10 mouse cellular contexts compared by ENCODE assay signal in the genomic region with DNA sequence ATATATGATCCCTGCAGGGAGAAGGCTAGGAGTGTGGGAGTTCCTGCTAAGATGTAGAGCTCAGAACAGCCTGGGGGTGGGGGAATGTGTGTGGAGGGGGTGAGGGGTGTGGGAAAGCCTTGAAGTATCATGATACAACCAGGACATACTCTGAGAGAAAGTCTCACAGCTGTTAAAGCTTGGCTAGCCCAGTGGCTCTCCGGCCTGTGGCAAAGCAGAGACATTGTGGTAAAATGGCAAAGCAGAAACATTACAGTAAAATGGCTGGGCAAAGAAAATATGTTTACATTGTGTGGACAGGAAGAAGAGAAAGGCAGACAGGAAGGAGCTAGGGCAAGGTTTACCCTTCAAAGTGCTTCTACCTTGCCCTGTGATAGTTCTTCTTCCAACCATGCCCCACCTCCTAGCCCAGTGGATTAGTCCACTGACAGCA. TPM values are rescaled to one million over a fixed set of nuclear protein-coding genes. Genes with fewer than 3 reads are reported as not detected.
A peak's percentile ranks its signal among the peaks of the same experiment; 100 is the strongest.
DNase-seq lines count a peak whose midpoint lies in the region; ATAC-seq and TF ChIP-seq lines count a peak whose summit lies in the region.
"Had no signal": no experiment of that assay in that cellular context is flagged by ENCODE, and none has a peak within 500 bp of the region (broad histone marks: within the 10 kb centered on the region; RNA-seq: fewer than 3 reads in every experiment).

No protein-coding gene starts in this region.

- peak overlapping the region; percentile 91 for H3K27ac ChIP-seq in kidney, embryonic 15.5 days
- no peak overlapping the region for H3K27ac ChIP-seq in kidney, adult 2 months (ENCODE audit: insufficient read depth, low read depth, low read length)
- peak overlapping the region; percentile 31; the same call in 1 of the 2 replicates for H3K27ac ChIP-seq in intestine, embryonic 16.5 days (ENCODE audit: low read length)

- H3K27me3 ChIP-seq in kidney, embryonic 15.5 days, result no peaks in the 10 kb centered on the region
- no peaks in the 10 kb centered on the region for H3K27me3 ChIP-seq in kidney, adult 2 months (replicated peaks; ENCODE audit: control insufficient read depth, insufficient read depth, low read length)
- no peaks in the 10 kb centered on the region for H3K27me3 ChIP-seq in intestine, embryonic 16.5 days (replicated peaks; ENCODE audit: control insufficient read depth, insufficient read depth, low read length)

- H3K36me3 ChIP-seq in kidney, embryonic 15.5 days, result no peaks in the 10 kb centered on the region
- no peaks in the 10 kb centered on the region for H3K36me3 ChIP-seq in kidney, adult 2 months (ENCODE audit: control insufficient read depth, insufficient read depth, low read length)
- no peaks in the 10 kb centered on the region for H3K36me3 ChIP-seq in intestine, embryonic 16.5 days (ENCODE audit: control insufficient read depth, insufficient read depth, low read length)

- no peaks in the 10 kb centered on the region for H3K9me3 ChIP-seq in kidney, embryonic 15.5 days (replicated peaks)
- no peaks in the 10 kb centered on the region for H3K9me3 ChIP-seq in intestine, embryonic 16.5 days (ENCODE audit: control insufficient read depth, low read length)

- DNase-seq in embryo, embryonic 10.5 days (ENCODE audit: low spot score), result peak; percentile 65
- DNase-seq in embryo, embryonic 9.5 days (ENCODE audit: extremely low spot score), result no peak
- no peak for DNase-seq in kidney, adult 2 months
- DNase-seq in CD4-positive helper T cell, adult 2 months (ENCODE audit: low read depth, low spot score), result peak; percentile 68
- DNase-seq in cerebellum, adult 9-10 months, result no peak
- DNase-seq in cerebellum, postnatal 25 days, result no peak
- DNase-seq: cerebellum, postnatal 14 days; retina, postnatal 1 day had no signal

- H3K4me1 ChIP-seq in kidney, embryonic 15.5 days, result peaks cover 37% of the 10 kb centered on the region
- no peaks in the 10 kb centered on the region for H3K4me1 ChIP-seq in kidney, adult 2 months (ENCODE audit: control insufficient read depth, insufficient read depth, low read length)
- H3K4me1 ChIP-seq in intestine, embryonic 16.5 days (ENCODE audit: control insufficient read depth, insufficient read depth, low read length), result peaks cover 10% of the 10 kb centered on the region

- no peak overlapping the region for H3K9ac ChIP-seq in kidney, embryonic 15.5 days
- H3K9ac ChIP-seq in intestine, embryonic 16.5 days (ENCODE audit: low read depth, low read length), result 0 out of 2 replicates have a peak overlapping the region, but pooled peaks have one; percentile 14

- H3K4me2 ChIP-seq in kidney, embryonic 15.5 days, result peak overlapping the region; percentile 21; the same call in 1 of the 2 replicates
- H3K4me2 ChIP-seq in intestine, embryonic 16.5 days (ENCODE audit: low read depth, low read length), result no peak overlapping the region

- no peak overlapping the region for H3K4me3 ChIP-seq in kidney, embryonic 15.5 days (replicated peaks)
- no peak overlapping the region for H3K4me3 ChIP-seq in kidney, adult 2 months (ENCODE audit: insufficient read depth, low read depth, low read length)
- no peak overlapping the region for H3K4me3 ChIP-seq in intestine, embryonic 16.5 days (ENCODE audit: low read length)

- TF ChIP-seq POLR2A in kidney, adult 2 months (IDR thresholded peaks at IDR 0.05; ENCODE audit: low read depth, low read length), result no peak

- 12% methylated on average over 1 of the region's 1 CpGs for WGBS in kidney, embryonic 15.5 days
- 79% methylated on average over 1 of the region's 1 CpGs for WGBS in kidney, adult 2 months
- 48% methylated on average over 1 of the region's 1 CpGs for WGBS in intestine, embryonic 16.5 days

- no peak for TF ChIP-seq CTCF in kidney, adult 2 months (conservative IDR thresholded peaks at IDR 0.05; ENCODE audit: insufficient read depth, insufficient read length, low read depth, low read length)

- ATAC-seq in kidney, embryonic 15.5 days (replicated peaks; ENCODE audit: low FRiP score), result peak; percentile 87
- ATAC-seq in intestine, embryonic 16.5 days, result peak; percentile 46; the same call in 1 of the 2 replicates

RNA-seq across cellular contexts. Expression of gene Ier5, which starts 58.5 kb away (rescaled TPM):
- 7.5 and 7.6 TPM in 2 replicates for polyA plus RNA-seq in kidney, embryonic 15.5 days (2015; fragmentation: Nextera tagmentation; extraction: Ambion mirVana)
- polyA plus RNA-seq in kidney, adult 2 months (2012; rRNA removed), result 8.6 and 9.8 TPM in 2 replicates
- polyA plus RNA-seq in intestine, embryonic 16.5 days (2015; fragmentation: Nextera tagmentation; extraction: Ambion mirVana), result 2.0 and 2.6 TPM in 2 replicates

Comparison
In these comparisons a context has a peak if more than half of its experiments do, and no peak if none do; other contexts are left out.
1. DNase-seq: peak in embryo, embryonic 10.5 days (single experiment) and CD4-positive helper T cell, adult 2 months (single experiment); none in embryo, embryonic 9.5 days (single experiment), kidney, adult 2 months (single experiment), cerebellum, adult 9-10 months (single experiment) and cerebellum, postnatal 25 days (0 of 2).